Mouse (Mus musculus) hindbrain, embryonic 12.5 days (tissue): ENCODE data around the gene Prokr2. TPM values are rescaled to one million over a fixed set of nuclear protein-coding genes. Genes with fewer than 3 reads are reported as not detected.

Experiments used
- ATAC-seq: fragments of 200-750 bp; cut with Nextera tagmentation; 2 replicates; pipeline ENCODE4 v1.8.0; 2017; ENCODE audit warnings: moderate TSS enrichment; ENCODE audit not compliant: low FRiP score
- H3K27ac ChIP-seq: fragments of 300-500 bp; sonication (generic); 2 replicates; pipeline ENCODE4 v1.5.1; 2016; ENCODE audit warnings: mild to moderate bottlenecking
- H3K27me3 ChIP-seq: fragments of 300-500 bp; sonication (generic); 2 replicates; pipeline ENCODE4 v1.6.1; 2016; ENCODE audit warnings: mild to moderate bottlenecking
- H3K36me3 ChIP-seq: fragments of 300-500 bp; sonication (generic); 2 replicates; pipeline ENCODE4 v1.6.1; 2016; ENCODE audit warnings: mild to moderate bottlenecking
- H3K4me1 ChIP-seq: fragments of 300-500 bp; sonication (generic); 2 replicates; pipeline ENCODE4 v1.6.1; 2016
- H3K4me2 ChIP-seq: fragments of 300-500 bp; sonication (generic); replicated peaks from 2 replicates; pipeline ENCODE4 v1.6.1; 2016; ENCODE audit warnings: mild to moderate bottlenecking
- H3K4me3 ChIP-seq: fragments of 300-500 bp; sonication (generic); 2 replicates; pipeline ENCODE4 v1.5.1; 2016; ENCODE audit warnings: mild to moderate bottlenecking
- H3K9ac ChIP-seq: fragments of 300-500 bp; sonication (generic); 2 replicates; pipeline ENCODE4 v1.6.1; 2016; ENCODE audit warnings: mild to moderate bottlenecking, moderate library complexity
- H3K9me3 ChIP-seq: fragments of 300-500 bp; sonication (generic); replicated peaks from 2 replicates; pipeline ENCODE4 v1.6.1; 2016; ENCODE audit warnings: mild to moderate bottlenecking
- WGBS: fragments of 180-500 bp; shearing (Covaris S2); methylation state at CpG from one replicate; pipeline ENCODE4 v1.1.7; 2016; 5-methylcytosine and 5-hydroxymethylcytosine counted together
- polyA plus RNA-seq: library from polyadenylated mRNA; unstranded; fragments of >200 nt; fragmentation: Nextera tagmentation; extraction: Ambion mirVana; gene quantifications from 2 replicates; pipeline ENCODE4 v1.2.1, GENCODE M21; 2016

Prokr2 gene
- 1.1 and 1.4 TPM in 2 replicates for polyA plus RNA-seq

GRCm38 (mm10) chr2:132385194-132385838 lies at the start of gene Prokr2:
TSS of gene Prokr2 (minus strand) at chr2:132385447.
- Histone ChIP-seq H3K9me3 (no peaks in the 10 kb centered on the region), H3K36me3 (no peaks in the 10 kb centered on the region), H3K4me1 (peaks cover 10% of the 10 kb centered on the region), H3K4me3 (peak within 1 kb of the TSS; percentile 53), H3K4me2 (peak within 1 kb of the TSS; percentile 97), H3K27me3 (peaks cover 37% of the 10 kb centered on the region), H3K9ac (peak within 1 kb of the TSS; percentile 62), H3K27ac (no peak within 1 kb of the TSS)
- 1% methylated on average over 28 of the region's 29 CpGs for WGBS
- ATAC-seq: peak; percentile 84

GRCm38 (mm10) chr2:132427160-132427941 lies 42.1 kb upstream of the Prokr2 start:
- no peak overlapping the region for H3K4me3 ChIP-seq
- no peaks in the 10 kb centered on the region for H3K36me3 ChIP-seq
- ATAC-seq: 0 out of 2 replicates have a peak, but pooled peaks have one; percentile 50
- H3K4me2 ChIP-seq: no peak overlapping the region
- 67% methylated on average over 17 of the region's 17 CpGs for WGBS
- no peak overlapping the region for H3K9ac ChIP-seq
- H3K9me3 ChIP-seq: no peaks in the 10 kb centered on the region
- H3K27ac ChIP-seq: peak overlapping the region; percentile 7; the same call in 1 of the 2 replicates
- H3K27me3 ChIP-seq: no peaks in the 10 kb centered on the region
- H3K4me1 ChIP-seq: no peaks in the 10 kb centered on the region

GRCm38 (mm10) chr2:132425576-132425975 lies 40.3 kb upstream of the Prokr2 start:
- H3K27me3 ChIP-seq: no peaks in the 10 kb centered on the region
- H3K27ac ChIP-seq: no peak overlapping the region
- H3K4me1 ChIP-seq: no peaks in the 10 kb centered on the region
- no peak overlapping the region for H3K4me3 ChIP-seq
- H3K9ac ChIP-seq: no peak overlapping the region
- ATAC-seq: no peak
- no peaks in the 10 kb centered on the region for H3K36me3 ChIP-seq
- 63% methylated on average over 6 of the region's 6 CpGs for WGBS
- H3K9me3 ChIP-seq: no peaks in the 10 kb centered on the region
- no peak overlapping the region for H3K4me2 ChIP-seq

- H3K36me3 ChIP-seq: no peaks in the 10 kb centered on the region
- no peak overlapping the region for H3K4me2 ChIP-seq
- no peak overlapping the region for H3K9ac ChIP-seq
- no peak overlapping the region for H3K27ac ChIP-seq
- ATAC-seq: no peak
- H3K27me3 ChIP-seq: no peaks in the 10 kb centered on the region
- H3K4me3 ChIP-seq: no peak overlapping the region
- WGBS: 87% methylated on average over 7 of the region's 7 CpGs
- H3K4me1 ChIP-seq: no peaks in the 10 kb centered on the region
- H3K9me3 ChIP-seq: no peaks in the 10 kb centered on the region
Observed at GRCm38 (mm10) chr2:132423411-132424047, 38.3 kb upstream of the Prokr2 start.

GRCm38 (mm10) chr2:132422846-132423245 lies 37.6 kb upstream of the Prokr2 start:
- H3K27ac ChIP-seq: no peak overlapping the region
- WGBS: 85% methylated on average over 9 of the region's 9 CpGs
- H3K4me2 ChIP-seq: no peak overlapping the region
- H3K27me3 ChIP-seq: no peaks in the 10 kb centered on the region
- no peaks in the 10 kb centered on the region for H3K9me3 ChIP-seq
- H3K36me3 ChIP-seq: no peaks in the 10 kb centered on the region
- no peak for ATAC-seq
- H3K4me1 ChIP-seq: no peaks in the 10 kb centered on the region
- H3K4me3 ChIP-seq: no peak overlapping the region
- no peak overlapping the region for H3K9ac ChIP-seq

GRCm38 (mm10) chr2:132418414-132418813 lies 33.2 kb upstream of the Prokr2 start:
- no peak overlapping the region for H3K27ac ChIP-seq
- no peaks in the 10 kb centered on the region for H3K27me3 ChIP-seq
- no peak overlapping the region for H3K4me3 ChIP-seq
- H3K9me3 ChIP-seq: no peaks in the 10 kb centered on the region
- no peak overlapping the region for H3K9ac ChIP-seq
- no peaks in the 10 kb centered on the region for H3K4me1 ChIP-seq
- no peaks in the 10 kb centered on the region for H3K36me3 ChIP-seq
- 82% methylated on average over 2 of the region's 2 CpGs for WGBS
- no peak overlapping the region for H3K4me2 ChIP-seq
- ATAC-seq: no peak

- H3K36me3 ChIP-seq: no peaks in the 10 kb centered on the region
- no peaks in the 10 kb centered on the region for H3K4me1 ChIP-seq
- H3K4me2 ChIP-seq: no peak overlapping the region
- H3K9ac ChIP-seq: no peak overlapping the region
- H3K27ac ChIP-seq: no peak overlapping the region
- H3K9me3 ChIP-seq: 0 out of 2 replicates have a peak, but pooled peaks cover 3% of the 10 kb centered on the region
- peaks cover 8% of the 10 kb centered on the region; the same call in 1 of the 2 replicates for H3K27me3 ChIP-seq
- no peak for ATAC-seq
- no peak overlapping the region for H3K4me3 ChIP-seq
- 83% methylated on average over 4 of the region's 4 CpGs for WGBS
Observed at GRCm38 (mm10) chr2:132410126-132410525, 24.9 kb upstream of the Prokr2 start.

GRCm38 (mm10) chr2:132398136-132398535 lies 12.9 kb upstream of the Prokr2 start:
- no peaks in the 10 kb centered on the region for H3K36me3 ChIP-seq
- 86% methylated on average over 8 of the region's 8 CpGs for WGBS
- H3K4me2 ChIP-seq: no peak overlapping the region
- peaks cover 18% of the 10 kb centered on the region for H3K9me3 ChIP-seq
- no peaks in the 10 kb centered on the region for H3K4me1 ChIP-seq
- no peak overlapping the region for H3K4me3 ChIP-seq
- ATAC-seq: no peak
- no peak overlapping the region for H3K27ac ChIP-seq
- no peaks in the 10 kb centered on the region for H3K27me3 ChIP-seq
- H3K9ac ChIP-seq: no peak overlapping the region

GRCm38 (mm10) chr2:132395753-132396152 lies 10.5 kb upstream of the Prokr2 start:
- no peak for ATAC-seq
- no peak overlapping the region for H3K4me3 ChIP-seq
- no peak overlapping the region for H3K4me2 ChIP-seq
- no peaks in the 10 kb centered on the region for H3K36me3 ChIP-seq
- no peak overlapping the region for H3K27ac ChIP-seq
- 62% methylated on average over 1 of the region's 1 CpGs for WGBS
- no peaks in the 10 kb centered on the region for H3K27me3 ChIP-seq
- peaks cover 18% of the 10 kb centered on the region for H3K9me3 ChIP-seq
- no peaks in the 10 kb centered on the region for H3K4me1 ChIP-seq
- H3K9ac ChIP-seq: no peak overlapping the region

- no peak for ATAC-seq
- H3K9ac ChIP-seq: no peak overlapping the region
- no peak overlapping the region for H3K27ac ChIP-seq
- WGBS: 88% methylated on average over 8 of the region's 8 CpGs
- no peaks in the 10 kb centered on the region for H3K9me3 ChIP-seq
- H3K4me2 ChIP-seq: no peak overlapping the region
- peaks cover 9% of the 10 kb centered on the region for H3K27me3 ChIP-seq
- H3K4me3 ChIP-seq: no peak overlapping the region
- no peaks in the 10 kb centered on the region for H3K4me1 ChIP-seq
- H3K36me3 ChIP-seq: no peaks in the 10 kb centered on the region
Observed at GRCm38 (mm10) chr2:132390607-132391160, 5.4 kb upstream of the Prokr2 start.

- H3K27ac ChIP-seq: no peak overlapping the region
- peaks cover 20% of the 10 kb centered on the region for H3K27me3 ChIP-seq
- ATAC-seq: no peak
- no peaks in the 10 kb centered on the region for H3K9me3 ChIP-seq
- no peak overlapping the region for H3K4me2 ChIP-seq
- no peak overlapping the region for H3K4me3 ChIP-seq
- WGBS: 32% methylated on average over 7 of the region's 7 CpGs
- no peaks in the 10 kb centered on the region for H3K36me3 ChIP-seq
- H3K9ac ChIP-seq: no peak overlapping the region
- peaks cover 6% of the 10 kb centered on the region for H3K4me1 ChIP-seq
Observed at GRCm38 (mm10) chr2:132389562-132389961, 4.3 kb upstream of the Prokr2 start.
